Mouse (Mus musculus): ENCODE measurements around the gene Tap2.
"Not testable (repeated sequence)": the region's sequence is repeated elsewhere in the genome, so short reads cannot be mapped to it uniquely, and the experiment has no call there.

Tap2 gene

GRCm38 (mm10) chr17:34213936-34214335, 10.6 kb downstream of the Tap2 start:
- DNase-seq (ENCODE audit: inconsistent ontology term), result no peak

- DNase-seq (ENCODE audit: inconsistent ontology term), result no peak
These were observed 11.8 kb downstream of the Tap2 start for GRCm38 (mm10) chr17:34215176-34215575.

- DNase-seq (ENCODE audit: inconsistent ontology term), result no peak
These were observed 14.0 kb downstream of the Tap2 start for GRCm38 (mm10) chr17:34217216-34217928.

- no peak for DNase-seq (ENCODE audit: inconsistent ontology term)
These were observed 14.7 kb downstream of the Tap2 start for GRCm38 (mm10) chr17:34217986-34218385.

- DNase-seq (ENCODE audit: inconsistent ontology term), result peak; percentile 86
These were observed 15.3 kb downstream of the Tap2 start for GRCm38 (mm10) chr17:34218675-34219074.

- not testable (repeated sequence) for DNase-seq (ENCODE audit: inconsistent ontology term)
These were observed 15.8 kb downstream of the Tap2 start for GRCm38 (mm10) chr17:34219096-34219495.

GRCm38 (mm10) chr17:34219801-34220200, 16.5 kb downstream of the Tap2 start:
- DNase-seq (ENCODE audit: inconsistent ontology term), result not testable (repeated sequence)

GRCm38 (mm10) chr17:34220401-34220800, 17.1 kb downstream of the Tap2 start:
- DNase-seq (ENCODE audit: inconsistent ontology term), result not testable (repeated sequence)

GRCm38 (mm10) chr17:34224816-34225215, 21.5 kb downstream of the Tap2 start:
- no peak for DNase-seq (ENCODE audit: inconsistent ontology term)

- DNase-seq (ENCODE audit: inconsistent ontology term), result no peak
These were observed 22.1 kb downstream of the Tap2 start for GRCm38 (mm10) chr17:34225426-34225825.

- not testable (repeated sequence) for DNase-seq (ENCODE audit: inconsistent ontology term)
These were observed 22.6 kb downstream of the Tap2 start for GRCm38 (mm10) chr17:34225911-34226310.

GRCm38 (mm10) chr17:34230971-34231370, 27.6 kb downstream of the Tap2 start:
- DNase-seq (ENCODE audit: inconsistent ontology term), result not testable (repeated sequence)

- DNase-seq (ENCODE audit: inconsistent ontology term), result not testable (repeated sequence)
These were observed 28.7 kb downstream of the Tap2 start for GRCm38 (mm10) chr17:34232021-34232420.

- DNase-seq (ENCODE audit: inconsistent ontology term), result peak; percentile 50
These were observed 31.6 kb downstream of the Tap2 start for GRCm38 (mm10) chr17:34234926-34235325.

- no peak for DNase-seq (ENCODE audit: inconsistent ontology term)
These were observed 33.4 kb downstream of the Tap2 start for GRCm38 (mm10) chr17:34236691-34237090.

- no peak for DNase-seq (ENCODE audit: inconsistent ontology term)
These were observed 34.4 kb downstream of the Tap2 start for GRCm38 (mm10) chr17:34237741-34238140.

GRCm38 (mm10) chr17:34238706-34239105, 35.4 kb downstream of the Tap2 start, which contains the start of gene H2-Ob:
TSS of gene H2-Ob (plus strand) at chr17:34238903.
- peak; percentile 63 for DNase-seq (ENCODE audit: inconsistent ontology term)

- no peak for DNase-seq (ENCODE audit: inconsistent ontology term)
These were observed 36.3 kb downstream of the Tap2 start for GRCm38 (mm10) chr17:34239601-34240041.

GRCm38 (mm10) chr17:34240366-34240765, 37.0 kb downstream of the Tap2 start:
- no peak for DNase-seq (ENCODE audit: inconsistent ontology term)

- DNase-seq (ENCODE audit: inconsistent ontology term), result no peak
These were observed 37.6 kb downstream of the Tap2 start for GRCm38 (mm10) chr17:34240916-34241315.

- DNase-seq (ENCODE audit: inconsistent ontology term), result no peak
These were observed 41.3 kb downstream of the Tap2 start for GRCm38 (mm10) chr17:34244656-34245055.

GRCm38 (mm10) chr17:34247047-34247446, 43.7 kb downstream of the Tap2 start:
- no peak for DNase-seq (ENCODE audit: inconsistent ontology term)

GRCm38 (mm10) chr17:34248764-34249163, 45.4 kb downstream of the Tap2 start:
- no peak for DNase-seq (ENCODE audit: inconsistent ontology term)

- no peak for DNase-seq (ENCODE audit: inconsistent ontology term)
These were observed 46.0 kb downstream of the Tap2 start for GRCm38 (mm10) chr17:34249361-34249760.
